Mouse (Mus musculus): ENCODE measurements around the gene Adgra3. TPM values are rescaled to one million over a fixed set of nuclear protein-coding genes. Genes with fewer than 3 reads are reported as not detected.

The Adgra3 gene
- polyA plus RNA-seq, 1 experiment from 2014 or later, result 8.9 TPM

GRCm38 (mm10) chr5:49936354-49936753, 122.5 kb downstream of the Adgra3 start:
- Histone ChIP-seq H3K4me3 (ENCODE audit: low read depth, low read length) (no peak overlapping the region), H3K27ac (ENCODE audit: low read depth, low read length) (no peak overlapping the region), H3K4me1 (replicated peaks; ENCODE audit: control insufficient read depth, insufficient read depth, low read length) (no peaks in the 10 kb centered on the region), H3K9me3 (ENCODE audit: control insufficient read depth) (no peaks in the 10 kb centered on the region), H3K4me2 (replicated peaks; ENCODE audit: low read depth) (no peak overlapping the region), H3K27me3 (replicated peaks; ENCODE audit: control insufficient read depth, insufficient read depth, low read length) (no peaks in the 10 kb centered on the region), H3K9ac (ENCODE audit: low read depth, low read length) (no peak overlapping the region), H3K36me3 (ENCODE audit: control insufficient read depth, insufficient read depth) (no peaks in the 10 kb centered on the region)
- ATAC-seq, result no peak
- no peak for TF ChIP-seq CTCF (IDR thresholded peaks at IDR 0.05; ENCODE audit: low read depth)
- 71% methylated on average over 1 of the region's 1 CpGs for WGBS

- no peak for ATAC-seq
These were observed 134.1 kb downstream of the Adgra3 start for GRCm38 (mm10) chr5:49924712-49925111.

GRCm38 (mm10) chr5:49915695-49916106, 143.1 kb downstream of the Adgra3 start:
- no peak overlapping the region for H3K4me2 ChIP-seq (replicated peaks; ENCODE audit: low read depth)
- H3K27me3 ChIP-seq (replicated peaks; ENCODE audit: control insufficient read depth, insufficient read depth, low read length), result no peaks in the 10 kb centered on the region
- H3K4me1 ChIP-seq (replicated peaks; ENCODE audit: control insufficient read depth, insufficient read depth, low read length), result no peaks in the 10 kb centered on the region
- ATAC-seq, result no peak
- 55% methylated on average over 2 of the region's 2 CpGs for WGBS
- no peak overlapping the region for H3K4me3 ChIP-seq (ENCODE audit: low read depth, low read length)
- H3K9ac ChIP-seq (ENCODE audit: low read depth, low read length), result no peak overlapping the region
- no peak for TF ChIP-seq CTCF (IDR thresholded peaks at IDR 0.05; ENCODE audit: low read depth)
- no peak overlapping the region for H3K27ac ChIP-seq (ENCODE audit: low read depth, low read length)
- no peaks in the 10 kb centered on the region for H3K36me3 ChIP-seq (ENCODE audit: control insufficient read depth, insufficient read depth)
- no peaks in the 10 kb centered on the region for H3K9me3 ChIP-seq (ENCODE audit: control insufficient read depth)

More at GRCm38 (mm10) chr5:49924712-49925111, 134.1 kb downstream of the Adgra3 start:
- Histone ChIP-seq H3K4me1 (replicated peaks; ENCODE audit: control insufficient read depth, insufficient read depth, low read length) (no peaks in the 10 kb centered on the region), H3K9me3 (ENCODE audit: control insufficient read depth) (no peaks in the 10 kb centered on the region), H3K9ac (ENCODE audit: low read depth, low read length) (no peak overlapping the region), H3K4me2 (replicated peaks; ENCODE audit: low read depth) (no peak overlapping the region), H3K27me3 (replicated peaks; ENCODE audit: control insufficient read depth, insufficient read depth, low read length) (no peaks in the 10 kb centered on the region), H3K36me3 (ENCODE audit: control insufficient read depth, insufficient read depth) (no peaks in the 10 kb centered on the region), H3K4me3 (ENCODE audit: low read depth, low read length) (no peak overlapping the region), H3K27ac (ENCODE audit: low read depth, low read length) (no peak overlapping the region)
- TF ChIP-seq CTCF (IDR thresholded peaks at IDR 0.05; ENCODE audit: low read depth), result no peak
